11 mouse cellular contexts compared by ENCODE assay signal in the genomic region with DNA sequence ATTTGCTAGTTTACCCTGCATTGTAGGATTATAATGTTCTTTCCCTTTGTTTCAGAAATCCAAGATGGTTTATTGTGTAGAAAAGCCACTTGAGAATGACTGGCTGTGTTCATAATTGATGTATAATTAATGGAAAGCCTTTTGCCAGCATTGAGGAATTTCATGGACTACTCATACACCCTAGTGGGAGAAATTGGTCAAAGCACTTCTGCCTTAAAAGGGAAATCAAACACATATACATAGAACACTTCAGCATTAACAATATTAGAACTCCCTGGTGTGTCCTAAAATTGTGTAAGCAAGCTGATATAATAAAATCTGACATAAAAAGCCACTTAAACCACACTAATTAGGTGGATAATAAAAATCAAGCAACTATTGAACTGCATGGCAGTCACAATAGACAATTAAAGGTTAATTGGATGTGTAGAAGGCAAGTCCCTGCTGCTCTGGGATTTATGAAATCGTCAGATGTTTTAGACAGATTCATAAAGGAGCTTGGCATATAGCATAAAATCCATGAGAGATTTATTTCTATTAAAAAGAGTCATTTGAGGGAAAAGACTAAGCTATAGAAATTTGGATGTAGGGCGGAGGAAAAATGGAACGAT.
DNase-seq lines count a peak whose midpoint lies in the region; ATAC-seq lines count a peak whose summit lies in the region.
"Had no signal": no experiment of that assay in that cellular context is flagged by ENCODE, and none has a peak within 500 bp of the region (broad histone marks: within the 10 kb centered on the region; RNA-seq: fewer than 3 reads in every experiment).

No protein-coding gene starts in this region.

- H3K9me3 ChIP-seq in hindbrain, embryonic 16.5 days (ENCODE audit: control insufficient read depth, low read length): peaks cover 3% of the 10 kb centered on the region; the same call in 1 of the 2 replicates
- H3K9me3 ChIP-seq: embryonic facial prominence, embryonic 10.5 days had no signal

- WGBS in hindbrain, embryonic 16.5 days: 62% methylated on average over 3 of the region's 3 CpGs

- no peak overlapping the region for H3K27ac ChIP-seq in hindbrain, embryonic 16.5 days (ENCODE audit: low read depth, low read length)
- H3K27ac ChIP-seq: embryonic facial prominence, embryonic 10.5 days had no signal

- no peak overlapping the region for H3K9ac ChIP-seq in hindbrain, embryonic 16.5 days (ENCODE audit: low read depth, low read length)

- no peaks in the 10 kb centered on the region for H3K27me3 ChIP-seq in hindbrain, embryonic 16.5 days (replicated peaks; ENCODE audit: control insufficient read depth, insufficient read depth, low read length)

- DNase-seq in cerebellum, adult 9-10 months: peak; percentile 4
- DNase-seq in cerebellum, adult 8-10 months: no peak
- peak; percentile 6 for DNase-seq in left cerebral cortex, adult 11 months (ENCODE audit: low spot score)
- no peak for DNase-seq in left cerebral cortex, postnatal 36 days (ENCODE audit: low spot score in 2 of 2)
- peak; percentile 63 for DNase-seq in retina, postnatal 1 day
- no peak for DNase-seq in spleen, postnatal 14 days (ENCODE audit: low spot score in 2 of 2)
- no peak for DNase-seq in spleen, postnatal 36 days (ENCODE audit: low spot score in 2 of 2)
- DNase-seq: layer of hippocampus, adult 9-11 months had no signal

- H3K4me2 ChIP-seq in hindbrain, embryonic 16.5 days (ENCODE audit: low read length): no peak overlapping the region

- intact Hi-C loops in left cerebral cortex, postnatal 36 days (cut with DNase I): no loop called here

- ATAC-seq in hindbrain, embryonic 16.5 days: peak; percentile 70

- H3K4me1 ChIP-seq in hindbrain, embryonic 16.5 days (ENCODE audit: control insufficient read depth, insufficient read depth, low read depth, low read length): no peaks in the 10 kb centered on the region
- H3K4me1 ChIP-seq: embryonic facial prominence, embryonic 10.5 days had no signal

- H3K4me3 ChIP-seq in hindbrain, embryonic 16.5 days (ENCODE audit: low read length): no peak overlapping the region
- H3K4me3 ChIP-seq: embryonic facial prominence, embryonic 10.5 days had no signal

- H3K36me3 ChIP-seq in hindbrain, embryonic 16.5 days (ENCODE audit: control insufficient read depth, insufficient read depth, low read length): no peaks in the 10 kb centered on the region
- H3K36me3 ChIP-seq: embryonic facial prominence, embryonic 10.5 days; G1E had no signal

Comparison
In these comparisons a context has a peak if more than half of its experiments do, and no peak if none do; other contexts are left out.
1. DNase-seq: peak in cerebellum, adult 9-10 months (single experiment), left cerebral cortex, adult 11 months (single experiment) and retina, postnatal 1 day (single experiment); none in cerebellum, adult 8-10 months (single experiment), left cerebral cortex, postnatal 36 days (0 of 2), spleen, postnatal 14 days (0 of 2) and spleen, postnatal 36 days (0 of 2).